Mouse (Mus musculus) forebrain, embryonic 16.5 days (tissue): ENCODE data around the gene Mob4. TPM values are rescaled to one million over a fixed set of nuclear protein-coding genes. Genes with fewer than 3 reads are reported as not detected.

Source experiments
- polyA plus RNA-seq: library from polyadenylated mRNA; unstranded; fragments of >200 nt; fragmentation: Nextera tagmentation; extraction: Ambion mirVana; gene quantifications from 2 replicates; pipeline ENCODE4 v1.2.1, GENCODE M21; 2015

Gene Mob4
- polyA plus RNA-seq, 1 experiment from 2014 or later, result 194 TPM

Other genes with a start within 250 kb of the Mob4 start
- gene Ankrd44, start 204.8 kb upstream of the Mob4 start, polyA plus RNA-seq, result 24.0 and 28.2 TPM in 2 replicates
- 379 and 442 TPM in 2 replicates for gene Sf3b1, start 103.8 kb upstream of the Mob4 start, polyA plus RNA-seq
- 34.4 and 35.5 TPM in 2 replicates for gene Coq10b, start 78.5 kb upstream of the Mob4 start, polyA plus RNA-seq
- 215 and 231 TPM in 2 replicates for gene Hspe1, start 43.1 kb upstream of the Mob4 start, polyA plus RNA-seq
- gene Hspd1, start 43.0 kb upstream of the Mob4 start, polyA plus RNA-seq, result 295 and 312 TPM in 2 replicates
- 10.4 and 15.1 TPM in 2 replicates for gene Rftn2, start 95.6 kb downstream of the Mob4 start, polyA plus RNA-seq
- gene Mars2, start 105.9 kb downstream of the Mob4 start, polyA plus RNA-seq, result 5.3 and 5.6 TPM in 2 replicates
- not detected in 2 replicates for gene Boll, start 232.2 kb downstream of the Mob4 start, polyA plus RNA-seq